Mouse (Mus musculus) thymus, postnatal 14 days (tissue): ENCODE results near the gene Slco3a1.

ENCODE experiments used
- DNase-seq: peaks from one replicate; pipeline ENCODE4 v3.0.0; 2021

The Slco3a1 gene

GRCm38 (mm10) chr7:74340419-74340954 is 214.1 kb downstream of the Slco3a1 start:
- DNase-seq: peak; percentile 49

DNA sequence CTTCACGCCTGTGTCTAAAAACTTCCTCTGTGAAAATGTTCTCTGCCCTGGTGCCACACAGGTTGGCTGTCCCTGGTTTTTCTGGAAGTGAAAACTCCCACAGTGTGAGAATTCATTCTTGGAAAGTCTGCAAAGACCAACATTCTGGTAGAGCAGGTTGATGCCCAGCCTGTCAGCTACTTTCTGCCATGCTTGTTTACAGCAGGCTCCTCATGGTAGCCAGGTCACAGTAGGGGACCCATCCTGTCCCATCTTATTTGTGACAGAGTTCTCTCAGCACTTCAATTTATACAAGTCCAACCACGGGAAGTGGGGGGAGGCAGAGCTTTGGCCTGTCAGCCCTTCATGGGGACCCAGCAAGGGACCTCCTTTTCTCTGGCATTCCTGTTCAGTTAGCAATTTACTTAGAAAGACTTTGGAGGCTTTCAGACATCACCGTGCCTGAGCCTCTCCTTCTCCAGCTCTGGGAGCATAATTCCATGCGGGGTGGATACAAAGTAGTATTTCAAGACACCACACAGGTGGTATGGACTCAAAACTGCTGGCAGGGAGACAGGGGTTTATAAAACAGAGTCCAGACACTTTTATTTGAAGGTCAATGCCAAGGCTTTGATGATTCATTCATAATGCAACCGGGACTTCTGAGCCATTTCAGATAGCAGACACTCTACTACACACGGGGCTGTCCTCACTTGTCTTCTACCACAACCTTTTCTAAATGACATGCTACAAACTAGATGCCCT is 216.7 kb downstream of the Slco3a1 start:
- DNase-seq: no peak

- DNase-seq: no peak
These were observed 222.3 kb downstream of the Slco3a1 start for GRCm38 (mm10) chr7:74332323-74332722.

DNA sequence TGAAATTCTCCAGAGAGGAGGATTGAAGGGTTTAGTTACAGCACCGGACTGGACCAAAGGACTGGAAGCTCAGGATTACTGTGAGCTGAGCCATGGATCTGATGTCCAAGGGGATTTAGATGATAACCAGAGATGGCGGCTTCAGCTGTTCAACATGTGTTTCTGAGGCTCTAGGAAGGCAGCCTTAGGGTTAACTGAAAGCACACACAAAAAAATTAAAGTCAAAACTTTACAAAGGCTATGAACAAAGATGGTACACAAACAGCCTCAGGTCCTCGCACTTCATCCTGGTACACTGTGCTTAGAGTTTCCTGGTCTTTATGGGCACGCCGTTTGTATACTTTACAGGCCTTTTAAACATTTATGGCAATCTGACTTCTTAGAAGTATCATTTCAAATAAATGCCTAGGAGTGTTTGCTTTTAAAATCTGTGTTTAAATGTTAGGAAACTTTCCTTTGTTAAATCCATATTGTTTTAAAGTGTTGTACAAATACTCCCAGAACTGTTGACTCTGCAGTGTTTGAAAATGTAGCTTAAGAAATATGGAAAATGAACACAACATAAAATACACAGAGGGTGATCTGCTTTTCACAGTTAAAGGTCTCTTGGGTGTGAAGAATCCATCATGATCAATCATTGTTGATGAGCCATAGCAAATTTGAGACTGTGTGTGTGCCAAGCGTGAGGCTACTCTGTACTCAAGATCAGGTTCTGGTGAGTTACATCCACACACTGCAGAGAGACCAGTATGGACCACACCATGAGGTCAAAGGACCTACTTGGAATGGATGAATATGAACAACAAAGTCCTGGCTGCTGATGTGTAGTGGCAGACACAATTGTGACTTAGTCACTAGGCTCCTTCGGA is 223.5 kb downstream of the Slco3a1 start:
- no peak for DNase-seq

DNA sequence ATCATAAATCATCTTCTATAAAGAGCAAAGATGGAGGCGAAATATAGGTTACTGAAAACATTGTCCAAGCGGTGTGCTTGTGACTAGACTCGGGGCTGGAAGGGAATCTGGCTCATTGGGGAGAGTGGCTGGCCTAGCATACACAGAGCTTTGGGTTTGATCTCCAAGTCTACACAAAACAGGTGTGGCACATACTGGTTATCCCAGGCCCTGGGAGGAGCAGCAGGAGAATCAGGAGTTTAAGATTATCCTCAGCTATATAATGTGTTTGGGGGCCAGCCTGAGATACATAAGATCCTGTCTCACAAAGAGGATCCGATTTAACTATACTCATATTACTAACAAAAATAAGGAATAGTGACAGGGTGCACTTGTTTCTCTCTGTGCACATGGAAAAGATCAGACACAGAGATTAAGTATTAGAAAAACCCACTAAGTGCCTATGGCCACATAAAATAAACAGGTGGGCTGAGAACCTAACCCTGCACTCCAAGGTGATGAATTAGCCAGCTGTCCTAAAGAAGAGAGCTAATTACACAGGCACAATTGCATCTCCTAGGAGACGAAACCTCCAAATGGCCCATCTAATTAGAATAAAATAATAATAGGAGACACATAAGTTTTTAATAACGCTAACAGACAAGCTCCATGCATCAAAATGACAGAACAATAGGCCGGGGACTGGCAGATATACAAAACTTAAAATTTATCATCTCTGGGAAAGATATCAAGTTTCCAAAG is 224.3 kb downstream of the Slco3a1 start:
- DNase-seq: no peak

- DNase-seq: no peak
These were observed 225.6 kb downstream of the Slco3a1 start for GRCm38 (mm10) chr7:74329004-74329403.

- DNase-seq: peak; percentile 57
These were observed 226.9 kb downstream of the Slco3a1 start for GRCm38 (mm10) chr7:74327716-74328115.

GRCm38 (mm10) chr7:74325052-74325451 is 229.5 kb downstream of the Slco3a1 start:
- no peak for DNase-seq

- no peak for DNase-seq
These were observed 230.9 kb downstream of the Slco3a1 start for GRCm38 (mm10) chr7:74323683-74324082.

DNA sequence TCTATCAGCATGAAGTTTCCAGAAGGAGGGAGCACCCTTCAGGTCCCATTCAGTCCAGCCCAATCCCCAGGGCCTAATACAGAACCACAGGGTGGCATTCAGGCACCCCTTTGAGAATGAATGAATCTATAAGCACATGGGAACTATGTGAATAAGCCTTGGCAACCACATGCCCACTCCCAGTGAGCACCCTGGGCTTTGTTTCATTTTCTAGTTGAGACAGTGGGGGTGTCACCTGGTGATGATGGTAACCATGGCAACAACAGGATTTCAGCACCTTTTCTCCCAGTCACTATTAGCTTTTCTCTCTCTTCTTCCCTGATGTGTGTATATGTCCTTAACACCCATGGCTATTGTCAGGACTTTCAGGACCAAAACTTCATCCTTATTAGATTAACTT is 231.4 kb downstream of the Slco3a1 start:
- no peak for DNase-seq

- DNase-seq: no peak
These were observed 233.9 kb downstream of the Slco3a1 start for GRCm38 (mm10) chr7:74320635-74321034.

- DNase-seq: no peak
These were observed 238.6 kb downstream of the Slco3a1 start for GRCm38 (mm10) chr7:74315836-74316435.

DNA sequence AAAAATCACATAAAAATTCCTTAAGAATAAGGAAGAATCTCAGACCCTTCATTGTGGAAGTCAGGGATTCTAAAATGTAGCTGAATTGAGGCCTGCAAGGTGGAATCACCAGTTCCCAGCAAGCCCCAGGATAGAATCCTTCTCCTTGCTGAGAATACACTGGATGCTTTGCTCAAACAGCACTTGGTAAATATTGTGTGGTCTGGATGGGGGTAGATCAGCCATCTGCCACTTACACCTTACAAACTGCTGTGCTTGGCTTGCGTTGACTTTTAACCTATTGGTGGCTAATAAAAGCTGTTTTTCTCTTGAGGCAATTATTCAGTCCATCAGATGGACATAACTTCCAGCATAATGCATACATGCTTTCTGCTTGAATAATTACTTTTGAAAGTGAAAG is 240.3 kb downstream of the Slco3a1 start:
- DNase-seq: no peak

DNA sequence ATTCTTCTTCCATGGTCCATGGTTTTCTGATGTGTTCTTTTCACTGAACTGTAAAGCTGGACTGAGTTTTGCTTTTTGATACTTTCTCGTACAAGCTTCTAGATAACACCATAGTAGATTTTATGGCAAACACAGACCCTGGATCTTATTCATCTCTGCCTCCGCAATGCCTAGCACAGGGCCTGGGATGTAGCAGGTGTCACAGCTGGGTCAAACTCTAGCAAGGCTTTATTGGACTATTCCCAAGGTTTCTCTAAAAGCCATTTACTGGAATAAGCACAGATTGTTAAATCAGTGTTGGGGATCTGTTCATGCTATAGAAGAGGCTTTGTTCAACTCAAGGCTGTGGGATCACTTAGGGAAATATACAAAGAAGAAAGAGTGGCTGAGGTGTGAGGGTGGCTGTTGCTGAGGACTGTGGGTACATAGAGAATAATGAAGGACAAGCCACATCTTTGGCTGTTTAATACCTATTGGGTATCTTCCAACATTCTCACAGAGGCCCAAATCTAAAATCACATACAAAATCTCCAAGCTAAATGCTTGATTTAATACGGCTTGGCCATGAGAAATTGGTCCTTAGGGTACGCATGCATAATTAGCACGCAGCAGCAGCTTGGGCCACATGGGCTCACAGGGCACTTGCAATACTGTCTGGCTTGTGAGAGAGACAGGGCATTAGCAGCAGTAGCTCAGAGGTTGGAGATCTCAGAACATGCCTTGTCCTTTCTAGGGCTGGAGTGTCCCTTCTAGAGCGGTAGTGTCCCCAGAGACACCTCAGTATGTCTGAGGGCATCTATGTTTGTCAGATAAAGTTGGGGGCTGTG is 241.1 kb downstream of the Slco3a1 start:
- DNase-seq: no peak

- no peak for DNase-seq
These were observed 243.0 kb downstream of the Slco3a1 start for GRCm38 (mm10) chr7:74311536-74311935.

DNA sequence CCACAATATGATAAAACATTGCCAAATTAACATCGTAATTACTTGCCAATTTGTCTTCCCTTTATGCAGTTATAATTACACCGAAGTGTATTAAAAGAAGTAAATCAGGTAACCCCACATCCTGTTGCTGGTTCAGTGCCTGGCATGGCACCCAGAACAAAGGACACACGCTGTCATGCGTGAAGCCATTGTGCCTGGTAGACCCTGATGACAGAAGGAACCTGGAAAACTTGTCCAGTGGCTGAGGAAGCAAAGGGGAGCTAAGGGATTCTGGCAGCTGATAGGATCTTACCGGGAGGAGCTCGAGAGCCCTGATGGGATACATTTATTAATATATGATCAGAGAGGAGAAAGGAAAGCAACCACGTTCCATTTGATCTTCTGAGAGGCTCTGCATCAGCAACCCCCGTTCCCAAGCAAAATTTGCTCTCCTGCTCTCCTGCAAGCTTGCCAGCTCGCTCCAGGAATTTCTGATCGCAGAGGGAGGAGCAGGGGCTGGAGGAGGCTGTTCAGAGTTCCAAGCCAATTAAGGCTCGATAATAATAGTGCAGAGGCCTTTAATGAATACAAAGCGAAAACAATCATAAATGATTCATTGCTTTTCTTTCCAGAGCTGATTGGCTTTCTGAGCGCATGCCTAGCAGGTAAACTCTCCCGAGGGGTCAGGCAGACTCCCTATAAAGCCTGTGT is 250.8 kb downstream of the Slco3a1 start:
- DNase-seq: no peak

DNA sequence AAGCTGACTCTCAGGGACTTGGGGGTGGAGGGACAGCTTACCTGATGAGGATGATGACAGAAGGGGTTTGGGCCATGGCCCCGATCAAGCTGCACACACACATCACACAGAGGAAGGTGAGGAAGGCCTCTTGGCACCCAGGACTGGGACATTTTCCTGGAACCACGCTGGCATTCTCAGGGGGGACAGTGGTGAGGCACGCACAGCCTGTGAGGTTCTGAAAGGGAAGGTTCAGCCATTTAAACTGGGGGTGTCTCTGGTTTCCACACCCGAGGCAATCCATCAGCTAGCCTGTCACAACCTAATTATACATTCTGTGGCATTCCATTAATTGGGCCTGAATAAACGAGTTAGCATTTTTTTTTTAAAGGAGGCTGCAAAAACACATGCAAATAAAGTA is 251.5 kb downstream of the Slco3a1 start:
- no peak for DNase-seq

DNA sequence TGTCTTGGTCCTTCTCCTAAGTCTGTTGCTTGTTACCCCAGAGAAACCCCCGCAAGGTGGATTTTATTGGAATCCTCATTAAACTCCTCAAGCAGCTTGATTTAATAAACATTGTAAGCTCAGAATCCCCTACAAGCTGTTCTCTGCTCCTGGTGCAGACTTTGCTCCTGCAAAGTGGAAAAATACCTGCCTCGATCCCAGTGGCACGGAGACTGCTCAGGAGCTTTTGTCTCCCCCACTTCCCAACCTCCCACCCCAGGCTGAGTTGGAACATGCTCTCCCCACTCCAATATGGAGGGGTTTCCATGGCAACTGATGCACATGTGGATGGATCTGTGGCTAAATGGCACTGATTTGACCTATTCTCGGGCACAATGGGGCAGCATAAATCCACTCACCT is 268.0 kb downstream of the Slco3a1 start:
- no peak for DNase-seq

GRCm38 (mm10) chr7:74280371-74280770 is 274.2 kb downstream of the Slco3a1 start:
- no peak for DNase-seq

- DNase-seq: no peak
These were observed 275.2 kb downstream of the Slco3a1 start for GRCm38 (mm10) chr7:74279356-74279755.

DNA sequence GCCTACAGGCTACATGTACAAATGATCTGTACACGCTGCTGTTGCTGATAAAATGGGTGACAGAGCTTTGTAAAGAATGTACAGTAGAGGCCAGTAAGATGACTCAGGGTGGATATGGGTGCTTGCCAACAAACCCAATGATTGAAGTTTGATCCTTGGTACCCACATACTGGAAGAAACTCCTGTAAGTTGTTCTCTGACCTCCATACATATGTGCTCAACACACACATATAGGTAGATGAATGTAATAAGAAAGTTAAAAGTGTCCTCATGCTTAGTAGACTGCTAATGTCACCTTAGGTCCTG is 284.5 kb downstream of the Slco3a1 start:
- DNase-seq: no peak
